Mouse (Mus musculus) lung, postnatal 4 days (tissue): Measurements from ENCODE around the gene Pgpep1l.
A peak's percentile ranks its signal among the peaks of the same experiment; 100 is the strongest.
"Not testable (repeated sequence)": the region's sequence is repeated elsewhere in the genome, so short reads cannot be mapped to it uniquely, and the experiment has no call there.

Experiments used
- DNase-seq, 2 experiments: peaks; one replicate each; pipeline ENCODE4 v3.0.0; 2021

Pgpep1l gene

DNA sequence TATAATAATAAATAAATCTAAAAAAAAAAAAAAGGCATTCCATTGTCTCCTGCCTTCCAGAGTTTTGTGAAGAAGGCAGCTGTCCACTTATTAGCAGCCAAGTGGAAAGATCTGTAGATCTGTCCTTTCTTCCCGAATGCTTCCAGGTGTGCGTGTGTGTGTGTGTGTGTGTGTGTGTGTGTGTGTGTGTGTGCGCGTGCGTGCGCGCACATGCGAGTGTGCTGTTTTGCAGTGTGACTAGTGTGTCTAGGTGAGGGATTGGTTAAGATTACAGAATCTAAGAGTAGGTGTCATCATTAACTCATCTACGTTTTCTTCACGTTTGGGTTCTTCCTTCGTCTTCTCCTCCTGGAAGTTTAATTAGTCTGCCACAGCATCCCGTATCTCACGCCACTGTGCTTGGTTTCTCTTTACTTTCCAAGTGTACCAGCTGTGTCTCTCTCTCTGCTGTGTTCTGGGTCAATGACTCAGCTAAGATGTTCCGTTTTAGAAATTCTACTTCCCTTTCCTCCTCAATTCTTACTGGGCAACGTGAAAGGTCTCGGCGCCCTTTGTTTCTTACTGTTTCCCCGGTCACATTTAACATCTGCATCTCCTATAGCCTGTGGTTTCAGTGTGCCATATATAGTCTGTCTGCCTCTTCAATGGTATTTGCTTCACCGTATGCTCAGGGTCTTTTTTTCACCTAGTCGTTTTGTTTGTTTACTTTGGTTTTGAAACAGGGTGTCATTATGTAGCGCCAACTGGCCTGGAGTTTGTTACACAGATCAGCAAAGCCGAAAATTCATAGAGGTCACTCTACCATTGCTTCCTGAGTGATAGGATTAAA lies 18.5 kb upstream of the Pgpep1l start:
- no peak for DNase-seq

DNA sequence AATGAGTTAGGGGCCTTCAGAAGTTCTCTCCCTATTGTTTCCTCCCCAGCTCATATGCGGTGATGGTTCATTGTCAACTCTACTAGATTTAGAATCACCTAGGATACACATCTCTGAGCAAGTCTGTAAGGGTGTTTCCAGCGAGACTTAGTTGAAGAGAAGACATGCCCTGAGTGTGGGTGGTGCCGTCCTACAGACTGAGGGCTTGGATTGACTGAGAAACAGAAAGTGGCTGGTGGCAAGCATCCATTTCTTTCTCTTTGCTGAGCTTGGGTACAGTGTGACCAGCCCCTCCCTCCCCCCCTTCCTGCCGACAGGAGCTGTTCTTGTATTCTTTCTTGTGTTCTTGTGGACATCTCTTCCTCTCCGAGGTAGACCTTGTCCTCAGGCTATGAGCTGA lies 17.3 kb upstream of the Pgpep1l start:
- DNase-seq, result no peak

DNA sequence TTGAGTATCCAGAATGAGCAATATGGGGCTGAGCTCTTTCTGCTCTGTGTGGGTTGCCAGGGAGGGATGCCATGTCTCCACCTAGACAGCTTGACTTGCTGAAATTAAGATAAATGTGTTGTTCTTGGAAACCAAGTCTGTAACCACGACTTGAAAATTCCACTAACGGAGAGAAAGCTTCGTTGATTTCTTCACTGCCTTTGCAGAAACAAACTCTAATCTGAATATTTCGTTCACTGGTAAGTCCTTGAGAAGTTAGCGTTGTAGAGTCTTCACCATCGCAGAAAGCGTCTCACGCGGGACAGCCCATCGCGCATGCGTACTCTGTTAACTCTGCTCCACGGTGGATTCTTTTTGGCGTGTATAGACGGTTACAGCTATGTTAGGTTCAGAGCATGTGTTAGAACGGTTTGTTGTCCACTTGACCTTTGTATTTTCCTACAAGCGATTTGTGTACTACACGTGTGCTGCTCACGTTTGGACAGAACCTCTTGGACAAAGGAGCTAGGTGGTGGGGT lies 16.4 kb upstream of the Pgpep1l start:
- DNase-seq, result no peak

DNA sequence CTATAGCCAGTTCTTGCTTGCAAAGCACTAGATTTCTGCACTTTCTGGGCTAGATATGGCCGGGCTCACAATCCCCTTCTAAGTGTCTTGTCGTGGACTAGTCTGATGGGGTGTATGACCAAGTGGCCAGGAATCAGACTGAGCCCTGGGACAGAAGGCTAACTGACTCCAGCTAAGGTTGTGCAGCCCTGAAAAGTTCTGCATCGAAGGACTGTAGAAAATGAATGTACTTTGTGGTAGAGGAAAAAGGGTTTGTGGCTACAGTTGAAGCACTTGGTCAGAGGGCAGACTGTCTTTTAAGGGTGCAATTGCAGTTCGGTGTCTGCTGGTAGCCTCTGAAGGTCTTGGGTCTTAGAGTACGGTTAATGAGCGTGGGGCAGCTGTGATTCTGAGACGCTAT lies 15.4 kb upstream of the Pgpep1l start:
- DNase-seq, result no peak

DNA sequence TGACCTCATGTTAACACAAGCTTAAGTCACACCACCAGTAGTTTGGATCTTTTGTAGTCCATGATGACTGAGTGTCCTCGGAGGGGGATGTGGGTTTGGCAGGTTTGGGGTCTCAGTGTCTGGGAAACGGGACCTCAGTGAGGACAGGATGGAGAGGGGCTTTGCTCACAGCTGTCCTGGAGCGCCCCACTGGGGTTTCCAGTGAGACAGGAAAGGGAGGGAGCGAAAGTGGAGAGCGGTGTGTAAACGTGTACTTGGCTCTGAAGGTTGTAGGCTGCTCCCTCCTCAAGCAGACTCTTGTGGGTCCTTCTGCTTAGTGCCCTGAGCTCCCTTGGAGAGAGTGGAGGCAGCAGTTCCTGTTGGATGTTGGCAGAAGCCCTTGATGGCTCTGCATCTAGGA lies 14.9 kb upstream of the Pgpep1l start:
- no peak for DNase-seq

DNA sequence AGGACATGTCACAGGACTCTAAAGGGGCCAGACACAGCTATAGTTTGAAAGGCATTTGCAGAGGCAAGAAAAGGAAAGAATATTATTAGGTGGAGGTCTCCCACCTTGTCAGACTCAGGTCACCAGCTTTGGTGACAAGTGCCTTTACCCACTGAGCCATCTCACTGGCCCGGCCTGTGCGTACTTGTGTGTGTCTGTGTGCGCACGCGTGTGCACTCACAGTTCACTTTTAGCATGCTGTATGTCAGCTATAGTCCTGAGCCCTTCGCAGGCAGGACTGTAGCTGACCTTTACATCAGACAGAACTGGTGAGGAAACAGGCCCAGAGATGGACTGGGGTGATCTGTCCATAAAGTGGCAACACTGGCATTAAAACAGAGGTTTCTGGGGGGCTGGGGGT lies 14.4 kb upstream of the Pgpep1l start:
- no peak for DNase-seq

DNA sequence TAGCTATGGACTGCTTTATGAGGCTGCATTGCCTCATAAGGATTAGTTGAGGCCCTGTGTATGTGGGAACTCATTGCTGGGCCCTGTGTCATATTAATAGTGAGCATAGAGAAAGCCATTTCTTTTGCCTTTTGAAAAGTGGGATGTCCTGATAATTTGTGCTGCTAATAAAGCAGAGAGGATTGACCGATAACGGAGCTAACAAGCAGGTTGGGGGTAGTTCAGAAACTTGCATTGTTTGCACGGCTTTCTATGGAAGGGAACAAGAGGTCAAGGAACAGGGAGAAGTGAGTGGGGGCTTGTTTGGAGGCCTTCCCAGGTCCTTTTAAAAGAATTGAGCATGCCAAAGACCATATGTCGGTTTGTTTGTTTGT lies 13.9 kb upstream of the Pgpep1l start:
- DNase-seq, result no peak

DNA sequence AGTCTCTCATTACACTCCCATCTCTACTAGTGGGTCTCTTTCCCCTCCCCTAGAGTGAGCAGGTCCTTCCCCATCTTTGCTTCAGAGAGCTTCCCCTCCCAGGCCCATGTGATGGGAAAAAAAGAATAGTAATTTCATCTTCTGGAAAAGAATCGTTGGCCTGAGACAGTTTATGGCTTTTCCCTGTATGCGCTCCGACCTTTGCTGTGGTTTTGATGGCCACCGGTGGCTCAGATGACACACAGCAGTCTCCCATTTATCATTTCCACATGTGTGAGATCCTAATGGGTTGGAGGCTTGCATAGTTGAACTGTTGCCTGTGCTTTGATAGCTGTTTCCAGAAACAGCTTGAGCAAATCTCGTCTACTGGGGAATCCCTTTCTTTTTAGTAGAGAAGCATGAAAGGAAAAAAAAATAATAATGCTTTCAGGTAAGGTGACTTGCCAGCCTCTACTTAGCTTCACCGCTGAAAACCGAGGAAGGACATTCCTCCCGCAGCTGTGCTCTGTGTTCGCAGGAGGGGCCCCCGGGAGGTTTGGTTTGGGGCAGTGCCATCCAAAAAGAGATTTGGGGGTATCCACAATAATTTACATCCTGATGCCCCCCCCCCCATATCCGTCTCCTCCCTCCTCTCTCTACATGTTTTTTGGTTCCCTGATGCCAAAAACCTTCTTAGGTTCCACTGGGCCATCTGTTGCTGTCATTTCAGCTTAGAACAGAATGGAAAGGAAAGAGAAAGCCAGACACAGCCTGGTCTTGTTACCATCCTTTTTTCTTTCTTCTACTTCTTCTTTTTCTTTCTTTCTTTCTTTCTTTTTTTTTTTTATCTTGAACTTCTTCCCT lies 13.2 kb upstream of the Pgpep1l start:
- no peak for DNase-seq

DNA sequence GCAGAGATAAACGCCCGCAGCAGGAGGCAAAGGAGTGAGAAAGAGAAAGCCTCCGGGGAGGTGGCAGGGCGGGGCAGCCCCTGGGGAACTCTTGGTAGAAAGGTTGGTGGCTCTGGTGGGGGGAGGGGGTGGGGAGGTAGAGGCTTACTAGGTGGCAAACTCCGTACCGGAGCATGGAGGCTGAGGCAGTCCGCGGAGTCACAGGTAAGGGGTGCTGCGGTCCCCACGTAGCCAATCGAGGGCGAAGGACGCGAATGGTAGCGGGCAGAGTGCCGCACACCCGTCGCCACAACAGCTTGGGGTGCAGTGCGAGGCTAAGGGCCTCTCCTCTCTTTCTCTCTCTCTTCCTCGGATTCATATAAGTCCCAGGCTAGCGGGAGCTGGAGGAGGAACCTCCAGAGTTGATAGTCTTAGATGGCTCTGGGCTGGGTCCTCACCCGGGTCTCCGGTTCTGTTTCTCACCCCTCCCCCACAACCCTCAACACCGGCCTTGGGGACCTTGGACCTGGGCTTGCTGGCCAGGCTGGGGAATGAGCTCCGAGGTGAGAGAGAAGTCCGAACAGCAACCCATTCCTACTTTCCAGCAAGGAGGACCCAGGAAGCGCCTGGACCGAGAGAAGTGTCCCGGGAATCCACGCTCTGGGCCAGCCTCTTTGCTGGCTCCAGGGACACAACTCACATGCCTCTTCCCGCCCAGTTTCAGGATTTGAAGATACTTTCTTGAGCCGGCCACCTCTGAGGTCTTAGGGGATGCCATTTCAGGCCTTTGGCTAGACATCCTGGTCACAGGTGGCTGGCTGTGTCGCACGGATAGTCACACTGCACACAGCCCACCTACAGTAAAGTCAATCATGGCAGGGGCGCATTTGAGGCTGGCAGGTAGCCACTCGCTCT lies 12.1 kb upstream of the Pgpep1l start:
- peak; percentile 24 to 33 for DNase-seq

DNA sequence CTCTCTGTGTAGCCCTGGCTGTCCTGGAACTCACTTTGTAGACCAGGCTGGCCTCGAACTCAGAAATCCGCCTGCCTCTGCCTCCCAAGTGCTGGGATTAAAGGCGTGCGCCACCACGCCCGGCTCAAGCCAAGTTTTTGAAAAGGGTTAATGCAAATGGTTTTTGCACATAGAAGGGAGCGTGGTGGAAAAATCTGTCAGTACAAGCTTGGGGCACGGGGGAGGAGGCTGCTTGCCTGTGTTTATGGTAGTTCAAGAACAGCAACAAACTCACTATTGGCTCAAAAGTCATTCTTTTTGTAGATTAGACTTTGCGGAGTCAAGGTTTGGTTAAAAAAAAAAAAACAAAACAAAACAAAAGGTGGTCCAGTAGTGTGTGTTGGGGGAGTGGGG lies 11.4 kb upstream of the Pgpep1l start:
- not testable (repeated sequence) for DNase-seq

DNA sequence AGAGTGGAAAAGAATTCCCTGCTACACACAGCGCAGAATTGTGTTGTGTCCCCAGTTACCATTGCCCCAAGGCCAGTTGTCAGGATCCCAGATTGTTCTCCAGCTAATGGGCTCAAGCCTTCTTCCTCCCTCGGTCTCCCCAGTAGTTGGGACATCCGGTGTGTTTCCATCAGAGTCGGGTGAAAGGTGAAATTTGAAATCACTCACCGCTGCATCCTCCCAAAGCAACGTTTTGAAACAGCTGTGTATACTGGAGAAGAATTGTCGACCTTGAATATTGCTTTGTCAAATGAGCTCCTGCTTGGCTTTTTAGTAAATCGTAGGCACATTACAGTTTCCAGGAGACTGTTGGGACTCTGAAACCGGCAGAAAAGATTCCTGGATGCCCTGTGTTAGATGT lies 10.9 kb upstream of the Pgpep1l start:
- no peak for DNase-seq

DNA sequence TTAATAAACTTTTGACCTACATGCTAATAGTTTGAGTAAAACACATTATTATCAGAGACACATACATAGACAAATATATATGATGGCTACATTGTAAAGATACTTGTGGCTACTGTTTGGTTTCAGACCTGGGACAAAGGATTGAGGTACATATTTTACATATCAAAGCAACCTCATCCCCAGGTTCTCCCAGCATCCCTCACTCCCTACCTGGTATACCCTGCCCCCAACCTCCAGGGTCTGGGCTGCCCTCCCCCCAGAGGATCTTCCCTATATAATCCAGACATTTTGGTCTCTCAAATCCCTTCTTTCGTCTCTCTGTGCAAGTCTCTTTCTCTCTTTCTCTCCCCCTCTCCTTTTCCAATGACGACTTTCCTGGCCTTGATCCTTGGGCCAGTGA lies 10.2 kb upstream of the Pgpep1l start:
- DNase-seq, result no peak

DNA sequence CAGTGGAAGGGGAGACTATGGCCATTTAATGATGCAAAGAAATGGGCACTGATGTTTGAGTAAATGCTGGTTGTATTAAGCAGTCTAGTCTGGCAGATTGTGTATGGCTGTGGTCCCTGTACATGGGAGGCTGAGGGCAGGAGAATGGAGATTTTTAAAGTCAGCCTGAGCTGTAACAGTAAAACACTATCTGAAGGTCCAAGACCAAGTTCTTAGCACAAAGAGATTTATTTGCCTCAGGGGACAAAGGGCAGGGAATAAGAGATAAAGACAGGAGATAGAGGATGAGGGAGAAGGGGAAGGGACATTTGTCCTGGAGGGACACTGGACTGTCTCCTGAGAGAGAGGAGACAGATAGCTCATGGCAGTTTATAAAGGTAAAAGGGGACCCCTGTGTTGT lies 9.5 kb upstream of the Pgpep1l start, which contains the start of gene Fam169b:
TSS of gene Fam169b (plus strand) at position 325 of the 400 bp plus-strand sequence.
- DNase-seq, result no peak

DNA sequence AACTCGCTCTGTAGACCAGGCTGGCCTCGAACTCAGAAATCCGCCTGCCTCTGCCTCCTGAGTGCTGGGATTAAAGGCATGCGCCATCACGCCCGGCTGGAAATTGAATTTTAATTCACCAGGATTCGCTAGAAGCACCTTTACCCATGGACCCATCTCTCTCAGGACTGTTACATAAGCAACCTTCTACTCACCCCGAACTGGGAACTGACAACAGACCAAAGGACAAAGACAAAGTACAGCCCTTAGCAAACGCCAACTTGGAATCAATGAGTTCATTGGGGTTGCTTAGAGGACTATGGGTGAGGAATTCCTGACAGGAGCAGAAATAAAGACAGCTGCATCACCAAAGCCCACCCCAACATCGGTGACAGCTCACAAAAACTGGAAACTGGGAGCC lies 8.6 kb upstream of the Pgpep1l start:
- no peak for DNase-seq

DNA sequence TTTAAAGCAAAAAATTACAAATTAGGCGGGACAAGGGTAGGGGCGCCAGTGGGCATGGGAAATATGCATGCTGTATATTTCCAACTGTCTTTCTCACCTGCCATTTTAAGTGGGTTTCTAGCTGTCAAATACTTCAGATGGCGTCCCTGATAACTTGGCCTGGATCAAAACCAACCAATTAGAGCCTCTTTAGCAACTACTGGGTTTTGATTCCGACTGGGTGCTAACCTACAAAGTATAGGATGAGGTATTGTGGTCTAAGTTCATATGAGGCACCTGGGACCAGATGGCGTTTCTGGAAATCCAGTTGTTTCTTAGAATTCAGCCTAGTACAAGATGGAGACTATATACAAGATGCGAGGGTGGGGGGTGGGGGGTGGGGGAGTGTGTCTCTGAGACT lies 7.8 kb upstream of the Pgpep1l start:
- DNase-seq, result no peak

DNA sequence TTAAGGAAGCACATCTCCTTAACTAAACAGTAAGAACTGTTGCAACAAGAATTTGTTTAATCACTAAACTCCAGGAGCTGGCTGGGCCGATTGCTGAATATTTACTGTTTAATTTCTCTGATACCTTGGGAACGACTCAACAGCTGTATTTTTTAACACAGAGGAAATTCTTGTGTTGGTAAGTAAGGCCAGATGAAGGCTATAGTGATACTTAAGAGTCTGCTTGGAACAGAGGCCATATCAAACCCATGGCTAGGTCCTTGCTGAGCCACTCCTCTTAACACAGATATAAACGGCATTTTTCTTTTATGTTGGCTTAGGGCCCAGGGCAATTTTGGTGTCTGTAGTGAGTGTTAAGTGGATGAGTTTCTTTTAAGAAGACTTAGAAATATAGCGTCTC lies 6.5 kb upstream of the Pgpep1l start:
- DNase-seq, result no peak

DNA sequence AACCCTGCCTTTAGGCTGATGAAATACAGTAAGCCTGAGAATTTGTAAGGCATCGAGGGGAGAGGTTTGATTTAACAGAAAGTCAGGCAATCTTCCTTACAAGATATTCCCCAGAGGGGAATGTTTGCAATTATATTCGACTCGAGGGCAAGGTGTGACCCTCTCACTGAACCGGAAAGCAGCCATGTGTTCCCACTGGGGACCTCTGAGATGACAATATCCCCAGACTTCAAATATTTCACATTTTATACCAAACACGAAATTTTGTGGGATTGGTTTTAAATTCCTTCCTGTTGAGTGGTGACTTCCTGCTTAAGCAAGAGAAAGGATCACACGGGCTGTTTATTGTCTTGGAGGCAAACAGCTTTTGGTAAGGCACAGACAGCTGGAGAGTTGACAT lies 2.7 kb upstream of the Pgpep1l start:
- DNase-seq, result no peak

DNA sequence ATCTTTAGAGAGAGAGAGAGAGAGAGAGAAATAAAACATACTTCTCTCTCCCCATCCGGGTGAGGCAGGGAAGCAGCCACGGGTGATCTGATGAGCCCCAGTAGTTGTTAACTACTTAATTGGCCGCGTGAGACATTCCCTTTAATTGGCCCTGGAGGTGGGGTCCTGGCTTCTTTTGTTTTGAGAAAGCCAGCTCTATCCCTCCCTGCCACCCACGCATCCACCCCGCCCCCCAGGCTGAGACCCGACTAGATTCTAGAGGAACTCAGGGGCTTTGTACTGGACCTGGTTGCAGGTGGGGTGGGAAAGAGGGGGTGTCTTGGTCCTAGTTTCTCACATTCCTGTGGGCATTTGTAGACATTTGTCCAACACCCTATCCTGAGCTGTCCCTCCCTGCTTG lies 1.4 kb upstream of the Pgpep1l start:
- no peak for DNase-seq

DNA sequence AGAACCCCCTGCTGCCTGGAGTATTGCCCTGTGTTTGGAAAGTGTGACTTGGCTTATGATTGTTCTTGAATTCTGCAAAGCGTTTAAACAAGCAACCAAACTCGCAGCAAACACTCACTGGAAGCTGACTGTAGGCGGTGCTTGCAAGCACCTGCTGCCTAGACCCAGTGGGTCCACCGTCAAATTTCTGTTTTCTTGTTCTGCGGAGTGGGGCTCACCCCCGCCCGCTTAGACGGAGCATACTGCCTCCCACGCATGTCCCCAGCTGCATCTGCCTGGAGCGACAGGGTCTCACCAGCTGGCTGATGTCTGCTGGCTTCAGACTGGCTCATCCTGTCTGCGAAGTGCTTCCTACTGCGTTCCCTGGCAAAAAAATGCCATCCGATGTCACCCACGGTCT lies 498 bp upstream of the Pgpep1l start:
- DNase-seq, result peak; percentile 54 to 65

DNA sequence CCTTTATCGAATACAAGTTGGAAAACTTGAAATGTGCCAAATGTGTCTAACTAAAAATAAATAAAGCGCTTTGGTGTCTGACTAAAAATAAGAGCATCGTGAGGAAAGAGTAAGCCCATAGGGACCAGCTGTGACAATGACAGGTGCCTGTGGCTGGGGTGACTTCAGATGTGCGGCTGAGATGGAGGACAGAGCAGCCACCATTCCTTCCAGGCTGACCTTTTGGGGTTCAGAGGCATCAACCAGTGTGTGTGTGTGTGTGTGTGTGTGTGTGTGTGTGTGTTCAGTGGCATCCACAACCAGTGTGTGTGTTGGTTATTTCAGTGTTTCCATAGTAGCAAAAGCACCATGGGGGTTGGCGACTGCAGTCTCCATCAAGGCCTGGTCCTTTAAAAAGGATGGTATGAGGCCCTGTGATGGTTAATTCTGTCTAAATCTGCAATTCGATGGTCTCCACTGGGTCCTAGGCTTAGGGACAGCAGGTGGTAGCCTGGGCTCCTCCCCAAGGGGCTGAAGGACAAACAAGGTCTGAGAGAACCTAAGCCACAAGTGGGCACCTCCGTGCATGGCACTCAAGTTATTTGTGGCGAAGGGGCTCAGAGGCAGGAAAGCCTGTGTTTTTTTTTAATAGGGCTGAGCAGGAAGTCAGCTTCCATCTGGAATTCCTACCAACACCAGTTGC lies 546 bp downstream of the Pgpep1l start:
- DNase-seq, result peak in 1 of 2 experiments; percentile 19

DNA sequence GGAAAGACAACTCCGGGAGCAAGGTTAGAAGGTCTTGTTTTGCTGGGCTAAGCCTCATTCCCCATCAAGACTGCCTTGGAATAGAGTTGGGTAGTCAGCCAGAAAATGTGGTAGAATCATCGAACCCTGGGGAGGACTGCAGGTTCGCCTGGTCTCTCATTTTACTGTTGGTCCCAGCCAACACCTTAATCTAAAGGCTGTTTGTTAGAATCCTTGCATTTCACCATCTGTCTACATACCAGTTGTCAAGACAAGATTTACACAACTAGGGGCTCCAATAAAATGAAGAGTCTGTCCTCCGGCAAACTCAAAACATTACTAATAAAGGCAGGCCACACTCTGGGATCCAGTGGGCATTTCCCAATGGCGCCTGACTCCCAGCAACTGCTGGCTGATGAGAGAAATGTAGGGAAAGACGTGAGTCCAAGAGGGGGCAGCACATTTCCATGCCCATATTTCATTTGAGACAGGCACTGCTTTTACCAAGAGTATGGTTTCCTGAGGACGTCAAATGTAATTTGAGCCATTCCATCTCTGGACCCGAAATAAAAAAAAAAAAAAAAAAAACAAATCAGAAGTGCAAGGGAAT lies 1.3 kb downstream of the Pgpep1l start:
- DNase-seq, result no peak

DNA sequence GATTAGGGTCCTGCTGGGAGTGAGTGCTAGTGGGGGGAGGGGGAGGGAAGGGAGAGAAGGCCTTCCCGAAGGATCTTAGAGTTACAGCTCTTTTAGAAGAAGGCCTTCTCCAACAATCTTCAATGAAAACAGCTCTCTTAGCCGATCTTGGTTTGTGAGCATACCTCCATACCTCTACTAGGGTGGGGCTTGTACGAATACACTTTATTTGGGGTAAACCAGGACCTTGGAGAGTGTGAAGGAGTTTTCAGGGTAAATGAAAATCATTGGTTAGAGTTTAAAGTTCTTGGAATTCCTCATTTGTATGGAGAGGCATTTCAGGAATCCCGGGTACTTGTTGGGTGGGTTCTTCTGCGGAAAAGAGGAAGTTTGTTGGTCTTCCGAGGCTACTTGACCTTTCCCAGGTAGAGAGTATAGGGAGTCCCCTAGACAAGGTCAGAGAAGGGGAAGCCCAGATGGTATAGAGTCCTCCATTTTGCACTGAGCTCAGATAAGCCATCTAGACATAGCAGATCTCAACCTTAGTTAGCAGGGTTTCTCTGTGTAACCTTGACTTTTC lies 4.4 kb downstream of the Pgpep1l start:
- no peak for DNase-seq
